Mouse (Mus musculus): ENCODE measurements around the gene Ap3s2. TPM values are rescaled to one million over a fixed set of nuclear protein-coding genes. Genes with fewer than 3 reads are reported as not detected.

Ap3s2 gene
- polyA plus RNA-seq, 1 experiment: not detected

GRCm38 (mm10) chr7:79835196-79835595 lies 85.3 kb downstream of the Ap3s2 start:
- WGBS: 98% methylated on average over 6 of the region's 6 CpGs
- TF ChIP-seq CTCF (IDR thresholded peaks at IDR 0.05; ENCODE audit: insufficient read depth, low read depth, low read length) (no peak), POLR2A (IDR thresholded peaks at IDR 0.05; ENCODE audit: insufficient read depth, low read depth, low read length) (no peak)
- Histone ChIP-seq H3K27ac (ENCODE audit: insufficient read depth, low read depth, low read length) (no peak overlapping the region), H3K4me3 (ENCODE audit: insufficient read depth, low read depth, low read length) (no peak overlapping the region), H3K4me1 (ENCODE audit: control insufficient read depth, insufficient read depth, low read length) (no peaks in the 10 kb centered on the region)

DNA sequence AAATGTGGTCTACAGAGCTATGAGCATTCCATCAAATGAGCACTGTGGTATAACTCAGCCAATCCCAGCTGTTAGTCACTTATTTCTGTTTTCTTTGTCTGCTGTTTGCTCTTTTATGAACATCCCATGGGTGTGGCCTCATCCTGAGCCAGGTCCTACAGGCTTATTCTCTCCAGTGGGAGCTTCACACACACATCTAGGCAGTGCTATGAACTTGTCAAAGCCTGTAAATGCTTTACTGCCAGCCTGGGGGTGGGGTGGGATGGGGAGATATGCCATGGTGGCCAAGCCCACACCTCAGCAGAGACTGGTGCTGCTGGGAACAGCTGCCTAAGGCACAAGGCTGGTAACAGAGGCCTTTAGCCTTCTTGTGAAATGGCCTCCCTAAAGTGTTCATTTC lies 87.5 kb downstream of the Ap3s2 start:
- no peak overlapping the region for H3K4me3 ChIP-seq (ENCODE audit: insufficient read depth, low read depth, low read length)
- H3K27ac ChIP-seq (ENCODE audit: insufficient read depth, low read depth, low read length): no peak overlapping the region
- H3K4me1 ChIP-seq (ENCODE audit: control insufficient read depth, insufficient read depth, low read length): no peaks in the 10 kb centered on the region
- TF ChIP-seq POLR2A (IDR thresholded peaks at IDR 0.05; ENCODE audit: insufficient read depth, low read depth, low read length) (no peak), CTCF (IDR thresholded peaks at IDR 0.05; ENCODE audit: insufficient read depth, low read depth, low read length) (no peak)

DNA sequence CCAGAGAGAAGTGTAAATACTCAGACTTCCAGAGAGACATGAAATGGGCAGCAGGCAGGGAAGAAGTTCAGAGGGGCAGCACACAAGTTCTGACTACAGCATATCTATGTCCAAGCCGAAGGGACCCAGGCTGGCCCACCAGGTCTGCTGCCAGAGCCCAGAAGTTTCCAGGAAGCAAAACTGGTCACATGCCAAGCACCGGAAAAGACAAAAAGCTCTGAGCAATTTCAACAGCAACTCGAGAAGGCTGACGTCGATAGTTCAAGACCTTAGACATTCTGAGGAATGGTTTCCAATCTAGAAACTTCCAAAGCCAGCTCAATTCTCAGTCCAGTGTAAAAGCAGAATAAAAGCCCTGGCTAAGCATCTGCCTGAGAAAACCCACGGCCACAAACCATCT lies 88.9 kb downstream of the Ap3s2 start:
- no peak for TF ChIP-seq POLR2A (IDR thresholded peaks at IDR 0.05; ENCODE audit: insufficient read depth, low read depth, low read length)
- TF ChIP-seq CTCF (IDR thresholded peaks at IDR 0.05; ENCODE audit: insufficient read depth, low read depth, low read length): no peak
- Histone ChIP-seq H3K4me3 (ENCODE audit: insufficient read depth, low read depth, low read length) (no peak overlapping the region), H3K4me1 (ENCODE audit: control insufficient read depth, insufficient read depth, low read length) (no peaks in the 10 kb centered on the region), H3K27ac (ENCODE audit: insufficient read depth, low read depth, low read length) (no peak overlapping the region)
- 48% methylated on average over 6 of the region's 6 CpGs for WGBS

DNA sequence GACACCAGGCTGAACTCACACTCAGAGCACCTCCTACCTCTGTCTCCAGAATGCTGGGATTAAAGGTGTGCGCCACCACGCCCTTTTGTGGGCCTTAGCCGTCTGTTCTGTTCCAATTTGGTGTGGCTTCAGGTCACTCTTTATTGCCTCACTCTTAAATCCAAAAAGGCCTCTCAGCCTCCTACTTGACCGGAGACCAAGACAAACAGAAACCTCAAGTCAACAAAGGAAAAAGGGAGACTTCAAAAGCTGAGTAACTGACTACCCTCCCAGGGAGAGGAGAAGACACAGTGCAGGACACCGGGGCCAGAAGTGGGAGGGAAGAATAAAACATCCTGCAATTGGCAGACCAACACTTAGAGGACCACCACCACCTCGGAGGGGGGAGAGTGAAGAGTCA lies 89.3 kb downstream of the Ap3s2 start:
- H3K4me3 ChIP-seq (ENCODE audit: insufficient read depth, low read depth, low read length): no peak overlapping the region
- TF ChIP-seq CTCF (IDR thresholded peaks at IDR 0.05; ENCODE audit: insufficient read depth, low read depth, low read length): no peak
- no peak for TF ChIP-seq POLR2A (IDR thresholded peaks at IDR 0.05; ENCODE audit: insufficient read depth, low read depth, low read length)
- 80% methylated on average over 6 of the region's 6 CpGs for WGBS
- H3K4me1 ChIP-seq (ENCODE audit: control insufficient read depth, insufficient read depth, low read length): no peaks in the 10 kb centered on the region
- no peak overlapping the region for H3K27ac ChIP-seq (ENCODE audit: insufficient read depth, low read depth, low read length)

DNA sequence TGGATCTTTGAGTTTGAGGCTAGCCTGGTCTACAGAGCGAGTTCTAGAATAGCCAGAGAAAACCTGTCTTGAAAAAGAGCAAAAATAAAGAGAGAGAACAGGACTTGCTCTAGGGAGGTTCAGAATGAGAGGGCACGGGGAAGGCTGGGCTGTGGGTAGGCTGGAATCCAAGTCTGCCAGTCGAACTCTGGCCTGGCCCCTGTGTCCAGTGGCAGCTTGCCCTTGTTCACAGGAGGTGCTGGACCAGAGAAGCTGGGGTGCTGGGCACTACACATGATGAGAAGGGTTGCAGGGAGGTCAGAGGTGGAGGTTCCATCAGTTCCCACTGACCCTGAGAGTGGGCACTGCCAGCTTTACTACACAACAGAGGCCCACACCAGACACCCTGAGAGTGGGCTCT lies 92.1 kb downstream of the Ap3s2 start:
- H3K4me1 ChIP-seq (ENCODE audit: control insufficient read depth, insufficient read depth, low read length): no peaks in the 10 kb centered on the region
- no peak overlapping the region for H3K4me3 ChIP-seq (ENCODE audit: insufficient read depth, low read depth, low read length)
- TF ChIP-seq POLR2A (IDR thresholded peaks at IDR 0.05; ENCODE audit: insufficient read depth, low read depth, low read length): no peak
- H3K27ac ChIP-seq (ENCODE audit: insufficient read depth, low read depth, low read length): no peak overlapping the region
- WGBS: 79% methylated on average over 3 of the region's 3 CpGs

Other genes starting within 250 kb of the Ap3s2 start
- gene Kif7, start 204.9 kb downstream of the Ap3s2 start, polyA plus RNA-seq (2012; ENCODE audit: insufficient read depth, insufficient read length, low replicate concordance, missing spikeins): not detected in 2 replicates
- gene Plin1, start 187.7 kb downstream of the Ap3s2 start, polyA plus RNA-seq (2012; ENCODE audit: insufficient read depth, insufficient read length, low replicate concordance, missing spikeins): not detected in 2 replicates
- gene Pex11a, start 177.5 kb downstream of the Ap3s2 start, polyA plus RNA-seq (2012; ENCODE audit: insufficient read depth, insufficient read length, low replicate concordance, missing spikeins): not detected in 2 replicates
- not detected in 2 replicates for gene Wdr93, start 177.5 kb downstream of the Ap3s2 start, polyA plus RNA-seq (2012; ENCODE audit: insufficient read depth, insufficient read length, low replicate concordance, missing spikeins)
- not detected in 2 replicates for gene Mesp1, start 126.9 kb downstream of the Ap3s2 start, polyA plus RNA-seq (2012; ENCODE audit: insufficient read depth, insufficient read length, low replicate concordance, missing spikeins)
- not detected in 2 replicates for gene Mesp2, start 109.9 kb downstream of the Ap3s2 start, polyA plus RNA-seq (2012; ENCODE audit: insufficient read depth, insufficient read length, low replicate concordance, missing spikeins)
- not detected in 2 replicates for gene Anpep, start 59.6 kb downstream of the Ap3s2 start, polyA plus RNA-seq (2012; ENCODE audit: insufficient read depth, insufficient read length, low replicate concordance, missing spikeins)
- gene Arpin, start 14.7 kb upstream of the Ap3s2 start, polyA plus RNA-seq (2012; ENCODE audit: insufficient read depth, insufficient read length, low replicate concordance, missing spikeins): not detected in 2 replicates
- gene Zfp710, start 104.2 kb upstream of the Ap3s2 start, polyA plus RNA-seq (2012; ENCODE audit: insufficient read depth, insufficient read length, low replicate concordance, missing spikeins): not detected in 2 replicates
- gene Idh2, start 194.7 kb upstream of the Ap3s2 start, polyA plus RNA-seq (2012; ENCODE audit: insufficient read depth, insufficient read length, low replicate concordance, missing spikeins): not detected in 2 replicates